Mouse (Mus musculus) lung, embryonic 15.5 days (tissue): ENCODE data around the gene Rtcb. TPM values are rescaled to one million over a fixed set of nuclear protein-coding genes. Genes with fewer than 3 reads are reported as not detected.

ENCODE experiments used
- ATAC-seq: fragments of 200-750 bp; cut with Nextera tagmentation; 2 replicates; pipeline ENCODE4 v1.8.0; 2017; ENCODE audit warnings: moderate number of reproducible peaks, borderline replicate concordance; ENCODE audit not compliant: low FRiP score, low TSS enrichment; ENCODE audit errors: extremely low read depth
- H3K27ac ChIP-seq: fragments of 300-500 bp; sonication (generic); 2 replicates; pipeline ENCODE4 v1.5.1; 2015; ENCODE audit warnings: moderate library complexity, mild to moderate bottlenecking, inconsistent platforms
- H3K27me3 ChIP-seq: fragments of 300-500 bp; sonication (generic); 2 replicates; pipeline ENCODE4 v1.6.1; 2015; ENCODE audit warnings: inconsistent platforms
- H3K36me3 ChIP-seq: fragments of 300-500 bp; sonication (generic); 2 replicates; pipeline ENCODE4 v1.6.1; 2015; ENCODE audit warnings: inconsistent platforms
- H3K4me1 ChIP-seq: fragments of 300-500 bp; sonication (generic); 2 replicates; pipeline ENCODE4 v1.6.1; 2015; ENCODE audit warnings: inconsistent platforms
- H3K4me2 ChIP-seq: fragments of 300-500 bp; sonication (generic); 2 replicates; pipeline ENCODE4 v1.6.1; 2015; ENCODE audit warnings: inconsistent platforms, mild to moderate bottlenecking, moderate library complexity
- H3K4me3 ChIP-seq: fragments of 300-500 bp; sonication (generic); 2 replicates; pipeline ENCODE4 v1.5.1; 2015; ENCODE audit warnings: mild to moderate bottlenecking, inconsistent platforms
- H3K9ac ChIP-seq: fragments of 300-500 bp; sonication (generic); 2 replicates; pipeline ENCODE4 v1.6.1; 2015; ENCODE audit warnings: inconsistent platforms
- H3K9me3 ChIP-seq: fragments of 300-500 bp; sonication (generic); 2 replicates; pipeline ENCODE4 v1.6.1; 2016; ENCODE audit warnings: inconsistent platforms
- WGBS: fragments of 180-500 bp; shearing (Covaris S2); methylation state at CpG from one replicate; pipeline ENCODE4 v1.1.7; 2015; 5-methylcytosine and 5-hydroxymethylcytosine counted together
- polyA plus RNA-seq: library from polyadenylated mRNA; unstranded; fragments of >200 nt; fragmentation: Nextera tagmentation; extraction: Ambion mirVana; gene quantifications from 2 replicates; pipeline ENCODE4 v1.2.1, GENCODE M21; 2015

Gene Rtcb
- 194 and 196 TPM in 2 replicates for polyA plus RNA-seq

DNA sequence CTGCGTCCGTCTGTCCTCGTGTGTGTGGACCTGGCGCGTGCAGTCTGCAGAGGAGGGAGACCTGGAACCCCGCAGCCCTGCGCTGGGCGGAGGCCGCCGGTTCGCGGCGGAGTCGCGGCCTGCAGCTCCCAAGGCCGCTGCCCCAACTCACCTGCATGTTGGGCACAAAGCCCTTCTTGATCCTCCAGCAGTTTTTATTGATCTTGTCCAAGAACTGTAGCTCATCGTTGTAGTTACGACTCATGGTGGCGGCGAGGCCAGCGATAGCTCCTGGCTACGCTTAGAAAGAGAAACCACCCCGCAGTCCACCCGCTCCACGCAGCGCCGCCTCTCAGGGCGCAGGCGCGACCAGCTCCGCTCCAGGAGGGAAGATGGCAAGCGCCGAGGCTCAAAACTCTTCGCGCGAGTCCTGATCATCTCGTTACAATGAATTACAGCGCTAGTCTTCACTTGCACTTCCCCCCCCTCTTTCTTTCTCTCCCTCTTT, at the start of gene Rtcb:
Gene Rtcb, minus strand, starts transcription at position 360 of the 487 bp plus-strand sequence.
- Histone ChIP-seq H3K4me1 (peaks cover 24% of the 10 kb centered on the region), H3K9ac (peak within 1 kb of the TSS; percentile 82), H3K4me3 (peak within 1 kb of the TSS; percentile 77), H3K27me3 (no peaks in the 10 kb centered on the region), H3K27ac (peak within 1 kb of the TSS; percentile 60), H3K9me3 (no peaks in the 10 kb centered on the region), H3K4me2 (peak within 1 kb of the TSS; percentile 78), H3K36me3 (peaks cover 17% of the 10 kb centered on the region)
- under 1% methylated on average over 38 of the region's 38 CpGs for whole genome bisulfite sequencing
- ATAC-seq = peak; percentile 87

DNA sequence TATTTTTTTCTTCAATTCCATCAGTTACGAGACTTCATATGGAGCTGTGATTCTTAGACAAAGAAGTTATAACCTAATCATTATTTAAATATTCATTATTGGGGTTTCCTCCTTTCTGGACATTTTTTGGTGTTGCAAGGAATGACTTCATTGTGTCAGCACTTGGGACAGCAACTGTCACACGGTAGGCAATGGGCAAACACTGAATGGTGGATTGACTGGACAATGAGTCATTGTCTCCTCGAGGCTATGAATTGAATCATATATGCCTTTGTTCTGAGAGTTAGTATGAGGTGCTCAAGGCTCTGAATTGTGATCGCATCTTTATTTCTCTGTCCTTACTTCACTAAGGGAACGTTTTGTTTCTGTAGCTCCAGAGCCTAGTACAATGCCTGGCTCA, 48.8 kb upstream of the Rtcb start:
- Histone ChIP-seq H3K4me3 (no peak overlapping the region), H3K9ac (no peak overlapping the region)
- WGBS = 74% methylated on average over 5 of the region's 5 CpGs

GRCm38 (mm10) chr10:86000447-86000846, 42.8 kb upstream of the Rtcb start:
- Histone ChIP-seq H3K9me3 (no peaks in the 10 kb centered on the region), H3K4me1 (peaks cover 4% of the 10 kb centered on the region; the same call in 1 of the 2 replicates), H3K4me2 (no peak overlapping the region), H3K27ac (no peak overlapping the region), H3K4me3 (no peak overlapping the region), H3K36me3 (no peaks in the 10 kb centered on the region), H3K27me3 (no peaks in the 10 kb centered on the region), H3K9ac (no peak overlapping the region)
- ATAC-seq = no peak
- WGBS = 90% methylated on average over 4 of the region's 4 CpGs

More for the DNA sequence above, 48.8 kb upstream of the Rtcb start:
- Histone ChIP-seq H3K27me3 (no peaks in the 10 kb centered on the region), H3K4me2 (no peak overlapping the region), H3K9me3 (no peaks in the 10 kb centered on the region), H3K4me1 (no peaks in the 10 kb centered on the region), H3K27ac (no peak overlapping the region), H3K36me3 (no peaks in the 10 kb centered on the region)
- no peak for ATAC-seq

DNA sequence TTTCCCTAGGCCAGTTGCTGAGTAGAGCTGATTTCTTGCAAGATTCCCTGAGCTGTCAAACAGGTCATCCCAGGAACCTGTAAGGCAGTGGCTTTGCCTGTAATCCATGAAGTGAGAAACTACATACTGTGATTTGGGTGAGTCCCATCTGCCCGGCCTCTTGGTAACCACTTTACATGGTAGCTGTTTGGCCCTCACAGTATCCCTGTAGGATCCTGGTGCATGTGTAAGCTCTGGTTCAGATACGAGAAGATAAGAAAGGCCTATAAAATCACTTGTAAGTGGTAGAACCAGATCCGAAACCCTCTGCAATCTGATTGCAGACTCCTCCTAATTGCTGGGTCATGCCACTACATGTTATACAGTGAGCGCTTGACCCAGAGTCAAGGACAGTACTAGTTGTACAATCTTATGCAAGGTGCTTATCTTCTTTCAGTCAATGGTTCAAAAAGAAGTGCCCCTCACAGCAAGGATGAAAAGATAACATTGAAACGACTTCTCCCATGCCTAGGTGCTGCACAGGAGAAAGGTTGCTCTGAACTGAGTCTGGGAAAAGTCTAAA, 37.0 kb upstream of the Rtcb start:
- WGBS = 47% methylated on average over 5 of the region's 5 CpGs
- no peak overlapping the region for H3K27ac ChIP-seq
- H3K4me3 ChIP-seq = no peak overlapping the region
- H3K9ac ChIP-seq = no peak overlapping the region
- no peaks in the 10 kb centered on the region for H3K36me3 ChIP-seq
- peaks cover 4% of the 10 kb centered on the region; the same call in 1 of the 2 replicates for H3K4me1 ChIP-seq
- H3K4me2 ChIP-seq = no peak overlapping the region
- no peaks in the 10 kb centered on the region for H3K9me3 ChIP-seq
- no peak for ATAC-seq
- H3K27me3 ChIP-seq = no peaks in the 10 kb centered on the region

- peaks cover 4% of the 10 kb centered on the region; the same call in 1 of the 2 replicates for H3K4me1 ChIP-seq
- 83% methylated on average over 9 of the region's 9 CpGs for WGBS
- H3K27ac ChIP-seq = no peak overlapping the region
- H3K27me3 ChIP-seq = no peaks in the 10 kb centered on the region
- ATAC-seq = no peak
- no peak overlapping the region for H3K4me3 ChIP-seq
- H3K9me3 ChIP-seq = no peaks in the 10 kb centered on the region
- H3K36me3 ChIP-seq = no peaks in the 10 kb centered on the region
- H3K4me2 ChIP-seq = no peak overlapping the region
- no peak overlapping the region for H3K9ac ChIP-seq
Observed at GRCm38 (mm10) chr10:85993836-85994235, 36.2 kb upstream of the Rtcb start.

- peaks cover 4% of the 10 kb centered on the region; the same call in 1 of the 2 replicates for H3K4me1 ChIP-seq
- 68% methylated on average over 4 of the region's 4 CpGs for WGBS
- no peak overlapping the region for H3K4me2 ChIP-seq
- H3K9me3 ChIP-seq = no peaks in the 10 kb centered on the region
- no peak overlapping the region for H3K27ac ChIP-seq
- ATAC-seq = no peak
- no peak overlapping the region for H3K4me3 ChIP-seq
- H3K9ac ChIP-seq = no peak overlapping the region
- no peaks in the 10 kb centered on the region for H3K27me3 ChIP-seq
- H3K36me3 ChIP-seq = no peaks in the 10 kb centered on the region
Observed at GRCm38 (mm10) chr10:85992412-85992811, 34.8 kb upstream of the Rtcb start.

- no peak for ATAC-seq
- Histone ChIP-seq H3K9ac (no peak overlapping the region), H3K36me3 (no peaks in the 10 kb centered on the region), H3K4me3 (no peak overlapping the region), H3K27ac (no peak overlapping the region), H3K9me3 (no peaks in the 10 kb centered on the region), H3K27me3 (no peaks in the 10 kb centered on the region), H3K4me2 (no peak overlapping the region), H3K4me1 (no peaks in the 10 kb centered on the region)
- WGBS = 67% methylated on average over 6 of the region's 6 CpGs
Observed at GRCm38 (mm10) chr10:85989412-85990115, 31.9 kb upstream of the Rtcb start.

DNA sequence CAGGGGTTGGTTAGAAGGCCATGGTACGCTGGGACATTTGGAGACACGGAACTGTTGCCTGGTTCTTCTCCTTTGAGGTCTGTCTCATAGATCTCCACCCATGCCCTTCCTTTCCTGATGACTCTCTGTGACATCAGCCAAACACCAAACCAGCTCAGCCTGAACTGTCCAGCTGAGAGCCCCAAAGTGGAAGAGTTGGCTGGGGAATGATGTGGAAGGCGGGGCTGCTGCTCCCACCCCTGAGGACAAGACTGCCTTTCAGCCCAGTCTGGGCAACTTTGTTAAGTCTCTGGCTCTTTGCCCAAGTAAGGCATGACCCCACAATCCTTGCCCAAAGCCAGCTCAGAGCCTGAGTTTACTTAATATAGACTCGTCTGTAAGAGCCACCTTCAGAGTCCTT, 15.3 kb upstream of the Rtcb start:
- H3K36me3 ChIP-seq = no peaks in the 10 kb centered on the region
- WGBS = 57% methylated on average over 4 of the region's 4 CpGs

GRCm38 (mm10) chr10:85971826-85972225, 14.2 kb upstream of the Rtcb start:
- ATAC-seq = no peak
- H3K36me3 ChIP-seq = no peaks in the 10 kb centered on the region

More for the DNA sequence above, 15.3 kb upstream of the Rtcb start:
- Histone ChIP-seq H3K9me3 (no peaks in the 10 kb centered on the region), H3K27ac (no peak overlapping the region), H3K4me3 (no peak overlapping the region), H3K4me1 (no peaks in the 10 kb centered on the region), H3K27me3 (no peaks in the 10 kb centered on the region), H3K4me2 (no peak overlapping the region), H3K9ac (no peak overlapping the region)
- no peak for ATAC-seq

DNA sequence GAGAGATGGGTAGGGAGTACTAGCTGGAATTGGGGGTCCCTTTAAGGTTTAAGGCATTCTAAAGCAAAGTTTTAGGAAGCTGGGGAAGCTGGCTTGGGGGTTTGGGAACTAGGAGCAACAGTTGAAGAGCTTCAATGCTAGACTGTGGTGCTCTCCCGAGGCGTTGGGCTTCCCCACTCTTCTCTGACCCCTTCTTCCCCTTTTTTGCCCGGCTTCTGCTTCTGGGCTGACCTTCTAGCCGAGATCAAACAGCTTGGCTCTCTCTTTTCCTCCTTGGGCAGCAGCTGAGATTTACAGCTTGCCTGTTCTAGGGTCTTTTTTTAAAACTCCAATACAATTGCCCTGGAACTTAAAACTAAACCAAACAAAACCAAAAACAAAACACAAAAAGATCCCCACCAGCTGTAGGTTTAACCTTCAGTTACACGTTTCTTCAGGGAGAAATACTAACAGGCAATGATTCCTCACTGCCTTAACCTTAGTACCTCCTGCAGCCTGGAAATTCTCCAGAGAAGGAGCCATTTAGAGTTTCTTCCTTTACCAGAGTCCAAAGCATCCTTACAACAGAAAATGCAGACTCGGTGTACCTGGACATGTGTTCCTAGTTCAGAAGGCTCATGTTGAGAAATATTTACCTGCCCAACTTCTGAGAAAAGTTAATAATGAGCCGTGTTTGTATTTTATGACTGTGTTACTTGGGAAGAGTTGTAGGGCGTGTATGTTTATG, 12.4 kb upstream of the Rtcb start:
- ATAC-seq = no peak
- H3K27ac ChIP-seq = no peak overlapping the region
- no peak overlapping the region for H3K9ac ChIP-seq
- H3K4me3 ChIP-seq = no peak overlapping the region
- H3K36me3 ChIP-seq = no peaks in the 10 kb centered on the region
- H3K27me3 ChIP-seq = no peaks in the 10 kb centered on the region; the same call in 1 of the 2 replicates
- no peaks in the 10 kb centered on the region for H3K9me3 ChIP-seq
- no peak overlapping the region for H3K4me2 ChIP-seq
- no peaks in the 10 kb centered on the region for H3K4me1 ChIP-seq
- 45% methylated on average over 8 of the region's 8 CpGs for WGBS

More at GRCm38 (mm10) chr10:85971826-85972225, 14.2 kb upstream of the Rtcb start:
- no peaks in the 10 kb centered on the region for H3K9me3 ChIP-seq
- H3K27ac ChIP-seq = no peak overlapping the region
- 82% methylated on average over 9 of the region's 9 CpGs for WGBS
- no peak overlapping the region for H3K4me3 ChIP-seq
- no peaks in the 10 kb centered on the region; the same call in 1 of the 2 replicates for H3K27me3 ChIP-seq
- H3K9ac ChIP-seq = no peak overlapping the region
- no peaks in the 10 kb centered on the region for H3K4me1 ChIP-seq
- no peak overlapping the region for H3K4me2 ChIP-seq

GRCm38 (mm10) chr10:85968731-85969130, 11.1 kb upstream of the Rtcb start:
- Histone ChIP-seq H3K36me3 (no peaks in the 10 kb centered on the region), H3K4me3 (no peak overlapping the region), H3K9me3 (no peaks in the 10 kb centered on the region), H3K4me1 (no peaks in the 10 kb centered on the region), H3K4me2 (no peak overlapping the region), H3K27ac (no peak overlapping the region), H3K27me3 (no peaks in the 10 kb centered on the region; the same call in 1 of the 2 replicates), H3K9ac (no peak overlapping the region)
- ATAC-seq = no peak
- WGBS = 30% methylated on average over 2 of the region's 2 CpGs
